Mouse (Mus musculus) olfactory bulb, adult 2 months (tissue): ENCODE results near the gene Miox. TPM values are rescaled to one million over a fixed set of nuclear protein-coding genes. Genes with fewer than 3 reads are reported as not detected.

ENCODE experiments used
- H3K27ac ChIP-seq: fragments of 200-500 bp; 2 replicates; pipeline ENCODE4 v1.5.1; 2012; ENCODE audit warnings: low read depth, low read length; ENCODE audit not compliant: insufficient read depth
- H3K4me1 ChIP-seq: fragments of 200-500 bp; 2 replicates; pipeline ENCODE4 v1.6.1; 2012; ENCODE audit warnings: low read length; ENCODE audit not compliant: control insufficient read depth, insufficient read depth
- H3K4me3 ChIP-seq: fragments of 200-500 bp; 2 replicates; pipeline ENCODE4 v1.5.1; 2012; ENCODE audit warnings: mild to moderate bottlenecking, low read depth, low read length, moderate library complexity; ENCODE audit not compliant: insufficient read depth
- CTCF ChIP-seq: fragments of 200-500 bp; IDR thresholded peaks from 2 replicates; pipeline ENCODE4 v1.5.1; 2012; ENCODE audit warnings: low read depth, mild to moderate bottlenecking, low read length, moderate library complexity; ENCODE audit not compliant: insufficient read depth
- POLR2A ChIP-seq: fragments of 200-500 bp; IDR thresholded peaks from 2 replicates; pipeline ENCODE4 v1.6.1; 2012; ENCODE audit warnings: mild to moderate bottlenecking, low read depth, low read length, moderate library complexity; ENCODE audit not compliant: insufficient read depth
- WGBS: fragments of 180-500 bp; shearing (Covaris S2); methylation state at CpG from one replicate; pipeline ENCODE4 v1.1.7; 2018; 5-methylcytosine and 5-hydroxymethylcytosine counted together
- polyA plus RNA-seq: library from polyadenylated mRNA; stranded (reverse); fragments of >200 nt; gene quantifications from 2 replicates; pipeline ENCODE4 v1.2.4, GENCODE M21; 2012; ENCODE audit warnings: low replicate concordance; ENCODE audit not compliant: missing spikeins, insufficient read depth, insufficient read length

The Miox gene
- polyA plus RNA-seq, 1 experiment, result not detected

DNA sequence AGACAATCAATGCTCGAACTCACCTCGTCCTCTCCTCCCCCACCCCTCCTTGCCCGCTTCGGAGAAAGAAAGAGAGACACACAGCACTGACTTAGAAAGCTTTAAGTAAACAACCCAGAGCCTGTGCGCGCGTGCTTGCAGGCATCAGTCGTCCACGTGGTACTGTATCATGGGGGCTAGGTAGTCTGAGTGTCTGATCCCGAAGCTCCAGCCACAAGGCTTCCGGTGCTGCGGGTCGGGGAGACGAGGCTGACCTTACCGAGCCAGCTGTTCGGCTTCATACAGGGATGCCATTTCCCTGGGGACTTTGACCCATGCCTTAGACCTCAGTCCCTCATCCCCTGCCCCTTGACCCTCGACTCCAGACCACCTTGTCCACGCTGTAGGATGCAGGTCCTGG lies 43.2 kb downstream of the Miox start:
- H3K4me1 ChIP-seq, result peaks cover 32% of the 10 kb centered on the region
- WGBS, result 8% methylated on average over 18 of the region's 18 CpGs
- no peak for TF ChIP-seq CTCF
- TF ChIP-seq POLR2A, result no peak
- H3K27ac ChIP-seq, result no peak overlapping the region
- H3K4me3 ChIP-seq, result no peak overlapping the region

DNA sequence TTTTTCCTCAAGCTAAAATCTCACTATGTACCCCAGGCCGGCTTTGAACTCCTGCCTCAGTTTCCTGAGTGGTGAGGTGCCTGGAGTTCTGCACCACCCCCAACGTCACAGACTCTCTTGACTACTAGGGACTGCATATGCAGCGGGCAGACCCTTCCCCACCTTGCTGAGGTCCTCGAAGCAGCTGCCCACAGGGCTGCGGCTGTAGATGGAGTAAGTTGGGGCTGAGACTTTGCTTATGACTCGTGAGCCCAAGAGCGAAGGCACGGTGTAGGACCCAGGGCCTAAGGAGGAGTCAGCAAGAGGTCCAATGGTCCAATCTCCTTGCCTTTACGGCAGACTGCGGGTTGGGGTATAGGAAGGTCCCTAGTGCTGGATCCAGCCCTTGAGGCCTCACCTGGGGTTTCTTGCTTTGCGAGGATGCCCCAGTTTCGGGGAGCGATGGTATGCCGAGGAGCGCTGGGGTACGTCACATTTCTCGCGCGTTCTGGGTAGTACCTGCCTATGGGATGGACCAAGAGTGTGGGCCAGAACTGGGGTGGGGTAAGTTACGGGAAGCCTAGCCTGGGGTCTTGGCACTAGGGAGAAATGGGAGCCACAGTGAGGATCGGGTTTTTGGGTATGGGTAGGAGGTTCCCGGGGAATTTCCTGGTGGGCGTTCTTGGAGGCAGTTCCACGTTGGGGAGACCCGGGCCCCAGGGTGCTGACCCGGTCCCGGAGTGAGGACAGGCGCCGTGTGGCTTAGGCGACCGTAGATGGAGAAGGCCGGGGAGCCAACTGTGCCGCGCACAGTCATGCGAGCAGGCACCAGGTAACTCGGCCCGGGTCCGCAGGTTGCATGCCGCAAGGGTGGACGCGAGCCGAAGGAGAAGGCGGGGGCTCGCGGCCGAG lies 44.0 kb downstream of the Miox start:
- no peak for TF ChIP-seq POLR2A
- Histone ChIP-seq H3K27ac (no peak overlapping the region), H3K4me3 (peak overlapping the region; percentile 33), H3K4me1 (peaks cover 25% of the 10 kb centered on the region)
- 17% methylated on average over 46 of the region's 46 CpGs for WGBS

GRCm38 (mm10) chr15:89378831-89379401 lies 44.7 kb downstream of the Miox start, which contains the start of gene Odf3b:
Gene Odf3b, minus strand, starts transcription at chr15:89379282.
- WGBS, result 4% methylated on average over 33 of the region's 33 CpGs
- TF ChIP-seq POLR2A (no peak), CTCF (no peak)
- peaks cover 22% of the 10 kb centered on the region for H3K4me1 ChIP-seq
- H3K4me3 ChIP-seq, result peak within 1 kb of the TSS; percentile 33
- no peak within 1 kb of the TSS for H3K27ac ChIP-seq

DNA sequence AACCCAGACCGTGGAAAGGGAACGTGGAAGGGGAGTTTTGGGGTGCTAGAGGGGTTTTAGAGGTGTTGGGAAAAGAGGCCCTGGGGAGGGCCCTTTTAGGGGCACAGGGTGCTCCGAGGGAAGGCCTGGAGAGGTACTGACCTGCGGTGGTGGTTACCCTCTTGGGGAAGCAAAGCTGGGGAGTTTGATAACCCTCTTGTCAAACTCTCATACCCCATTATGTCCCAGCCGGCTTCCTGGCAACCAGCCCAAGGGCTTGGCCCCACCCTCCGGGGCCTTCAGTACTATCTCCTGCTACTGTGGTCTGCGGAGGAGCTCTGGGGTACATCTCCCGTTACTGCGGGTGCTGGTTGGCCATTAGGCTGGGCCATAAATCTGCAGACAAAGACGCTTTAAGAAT lies 45.2 kb downstream of the Miox start:
- 36% methylated on average over 10 of the region's 10 CpGs for WGBS
- Histone ChIP-seq H3K4me1 (peaks cover 18% of the 10 kb centered on the region), H3K27ac (no peak overlapping the region), H3K4me3 (no peak overlapping the region)
- TF ChIP-seq POLR2A, result no peak
- no peak for TF ChIP-seq CTCF

DNA sequence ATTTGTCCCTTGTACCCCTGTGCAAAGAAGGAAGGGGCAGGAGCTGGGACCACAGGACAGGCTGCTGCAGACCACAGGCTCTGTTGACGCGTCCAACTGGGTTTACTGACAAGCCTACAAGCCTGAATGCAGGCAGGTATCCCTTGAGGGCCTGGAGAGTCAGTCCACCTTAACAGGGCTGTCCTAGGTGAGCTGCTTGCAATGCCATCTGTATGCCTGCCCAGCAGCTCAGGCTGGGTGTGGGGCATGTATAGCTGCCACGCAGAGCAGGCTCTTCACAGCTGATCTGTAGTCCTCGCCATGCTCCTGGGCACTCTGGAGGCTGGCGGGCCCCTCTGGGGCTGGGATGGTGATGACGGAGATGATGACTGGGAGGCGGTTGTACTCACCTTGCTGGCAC lies 50.4 kb downstream of the Miox start, which contains the start of gene Klhdc7b:
Klhdc7b (plus strand) TSS at position 301 of the 400 bp plus-strand sequence.
- Histone ChIP-seq H3K27ac (no peak within 1 kb of the TSS), H3K4me3 (no peak within 1 kb of the TSS), H3K4me1 (no peaks in the 10 kb centered on the region)
- 87% methylated on average over 7 of the region's 7 CpGs for WGBS
- no peak for TF ChIP-seq CTCF

Other genes starting within 250 kb of the Miox start
- not detected in 2 replicates for gene Selenoo, start 245.3 kb upstream of the Miox start, polyA plus RNA-seq
- 77.8 TPM in 1 of 2 replicates, not detected in the other for gene Tubgcp6, start 211.3 kb upstream of the Miox start, polyA plus RNA-seq
- not detected in 2 replicates for gene Hdac10, start 205.7 kb upstream of the Miox start, polyA plus RNA-seq
- not detected in 2 replicates for gene Mapk12, start 193.7 kb upstream of the Miox start, polyA plus RNA-seq
- gene Mapk11, start 184.8 kb upstream of the Miox start, polyA plus RNA-seq, result not detected in 2 replicates
- gene Plxnb2, start 153.6 kb upstream of the Miox start, polyA plus RNA-seq, result 46.6 TPM in 1 of 2 replicates, not detected in the other
- not detected in 2 replicates for gene Dennd6b, start 137.9 kb upstream of the Miox start, polyA plus RNA-seq
- not detected in 2 replicates for gene Ppp6r2, start 122.8 kb upstream of the Miox start, polyA plus RNA-seq
- gene Sbf1, start 19.1 kb upstream of the Miox start, polyA plus RNA-seq, result 913 TPM in 1 of 2 replicates, not detected in the other
- not detected in 2 replicates for gene Adm2, start 11.7 kb upstream of the Miox start, polyA plus RNA-seq
- gene Lmf2, start 21.3 kb downstream of the Miox start, polyA plus RNA-seq, result not detected in 2 replicates
- not detected in 2 replicates for gene Ncaph2, start 21.3 kb downstream of the Miox start, polyA plus RNA-seq
- not detected in 2 replicates for gene Sco2, start 39.4 kb downstream of the Miox start, polyA plus RNA-seq
- gene Tymp, start 42.6 kb downstream of the Miox start, polyA plus RNA-seq, result not detected in 2 replicates
- not detected in 2 replicates for gene Odf3b, start 44.9 kb downstream of the Miox start, polyA plus RNA-seq
- gene Klhdc7b, start 50.5 kb downstream of the Miox start, polyA plus RNA-seq, result not detected in 2 replicates
- not detected in 2 replicates for gene Syce3, start 76.1 kb downstream of the Miox start, polyA plus RNA-seq
- gene Cpt1b, start 91.5 kb downstream of the Miox start, polyA plus RNA-seq, result not detected in 2 replicates
- not detected in 2 replicates for gene C730034F03Rik, start 95.2 kb downstream of the Miox start, polyA plus RNA-seq
- gene Gm44502, start 95.3 kb downstream of the Miox start, polyA plus RNA-seq, result not detected in 2 replicates
- gene Chkb, start 95.5 kb downstream of the Miox start, polyA plus RNA-seq, result not detected in 2 replicates
- not detected in 2 replicates for gene Mapk8ip2, start 119.5 kb downstream of the Miox start, polyA plus RNA-seq
- not detected in 2 replicates for gene Arsa, start 143.0 kb downstream of the Miox start, polyA plus RNA-seq
- not detected in 2 replicates for gene Shank3, start 165.2 kb downstream of the Miox start, polyA plus RNA-seq
- gene Acr, start 233.9 kb downstream of the Miox start, polyA plus RNA-seq, result not detected in 2 replicates